Mouse (Mus musculus): ENCODE measurements around the gene Steap2.

DNA sequence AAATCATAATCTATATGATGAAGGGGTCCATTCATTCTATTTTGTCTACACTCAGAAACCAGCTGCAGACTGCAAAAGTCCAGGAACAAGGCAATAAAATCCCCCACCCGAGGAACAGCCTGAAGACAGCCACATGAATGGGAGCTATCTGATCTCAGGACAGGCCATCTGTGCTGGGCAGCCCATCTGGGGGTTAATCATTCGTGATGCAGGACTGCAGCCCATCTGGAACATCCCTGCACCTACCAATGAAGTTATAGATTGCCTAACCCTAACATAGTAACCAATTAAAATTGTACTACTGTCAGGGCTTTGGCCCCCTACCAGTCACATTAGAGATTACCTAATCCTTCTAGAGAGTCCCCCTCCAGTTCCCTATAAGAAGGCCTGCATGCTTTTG is 10.6 kb upstream of the Steap2 start:
- TF ChIP-seq POLR2A (IDR thresholded peaks at IDR 0.05; ENCODE audit: extremely low read depth, insufficient read depth, low read length) = no peak
- TF ChIP-seq CTCF (IDR thresholded peaks at IDR 0.05; ENCODE audit: low read depth, low read length) = no peak
